Mouse (Mus musculus): ENCODE measurements around the gene Syt13. TPM values are rescaled to one million over a fixed set of nuclear protein-coding genes. Genes with fewer than 3 reads are reported as not detected.

Gene Syt13
- total RNA-seq (2021), result under 1 TPM; 0.18 to 0.27 TPM
- long read RNA-seq, experiment 1, result 0 reads
- long read RNA-seq, experiment 2, result 0 reads

- intact Hi-C loops (cut with DNase I; ENCODE audit: low total_unique reads), result loop anchor here (5.0 kb wide), 1 partner anchor 37 kb away; no protein-coding TSS in a partner anchor
- DNase-seq, result peak; percentile 57
These were observed at the start of gene Syt13 for GRCm38 (mm10) chr2:92914933-92915553. TSS of gene Syt13 (plus strand) at chr2:92915098.

- intact Hi-C loops (cut with DNase I; ENCODE audit: low total_unique reads), result no loop called here
These were observed 48.3 kb upstream of the Syt13 start for GRCm38 (mm10) chr2:92866616-92867015.

GRCm38 (mm10) chr2:92870139-92870836 is 44.6 kb upstream of the Syt13 start:
- DNase-seq, result no peak
- intact Hi-C loops (cut with DNase I; ENCODE audit: low total_unique reads), result no loop called here

More at GRCm38 (mm10) chr2:92866616-92867015, 48.3 kb upstream of the Syt13 start:
- no peak for DNase-seq

GRCm38 (mm10) chr2:92871093-92871686 is 43.7 kb upstream of the Syt13 start:
- intact Hi-C loops (cut with DNase I; ENCODE audit: low total_unique reads), result no loop called here
- DNase-seq, result no peak

- DNase-seq, result no peak
- intact Hi-C loops (cut with DNase I; ENCODE audit: low total_unique reads), result no loop called here
These were observed 42.2 kb upstream of the Syt13 start for GRCm38 (mm10) chr2:92872652-92873051.

GRCm38 (mm10) chr2:92874592-92874991 is 40.3 kb upstream of the Syt13 start:
- intact Hi-C loops (cut with DNase I; ENCODE audit: low total_unique reads), result no loop called here
- no peak for DNase-seq

- intact Hi-C loops (cut with DNase I; ENCODE audit: low total_unique reads), result no loop called here
- DNase-seq, result no peak
These were observed 37.4 kb upstream of the Syt13 start for GRCm38 (mm10) chr2:92877488-92877887.

- intact Hi-C loops (cut with DNase I; ENCODE audit: low total_unique reads), result no loop called here
- peak; percentile 25 for DNase-seq
These were observed 31.6 kb upstream of the Syt13 start for GRCm38 (mm10) chr2:92883039-92883911.

GRCm38 (mm10) chr2:92883912-92884243 is 31.0 kb upstream of the Syt13 start:
- intact Hi-C loops (cut with DNase I; ENCODE audit: low total_unique reads), result no loop called here
- no peak for DNase-seq

- no peak for DNase-seq
- intact Hi-C loops (cut with DNase I; ENCODE audit: low total_unique reads), result no loop called here
These were observed 29.9 kb upstream of the Syt13 start for GRCm38 (mm10) chr2:92884976-92885375.

GRCm38 (mm10) chr2:92886862-92887261 is 28.0 kb upstream of the Syt13 start:
- no peak for DNase-seq
- intact Hi-C loops (cut with DNase I; ENCODE audit: low total_unique reads), result no loop called here

- intact Hi-C loops (cut with DNase I; ENCODE audit: low total_unique reads), result no loop called here
- DNase-seq, result no peak
These were observed 22.4 kb upstream of the Syt13 start for GRCm38 (mm10) chr2:92892524-92892923.

- no peak for DNase-seq
- intact Hi-C loops (cut with DNase I; ENCODE audit: low total_unique reads), result loop anchor here (2.0 to 10.0 kb wide), 3 partner anchors 159 to 291 kb away; no protein-coding TSS in a partner anchor
These were observed 11.2 kb upstream of the Syt13 start for GRCm38 (mm10) chr2:92903650-92904049.

GRCm38 (mm10) chr2:92904307-92904859 is 10.5 kb upstream of the Syt13 start:
- DNase-seq, result no peak
- intact Hi-C loops (cut with DNase I; ENCODE audit: low total_unique reads), result loop anchor here (2.0 to 10.0 kb wide), 3 partner anchors 158 to 290 kb away; no protein-coding TSS in a partner anchor

GRCm38 (mm10) chr2:92910371-92910770 is 4.5 kb upstream of the Syt13 start:
- intact Hi-C loops (cut with DNase I; ENCODE audit: low total_unique reads), result loop anchor here (5.0 kb wide), 1 partner anchor 42 kb away; no protein-coding TSS in a partner anchor
- DNase-seq, result peak; percentile 34

GRCm38 (mm10) chr2:92912312-92912711 is 2.6 kb upstream of the Syt13 start:
- DNase-seq, result no peak
- intact Hi-C loops (cut with DNase I; ENCODE audit: low total_unique reads), result loop anchor here (5.0 kb wide), 1 partner anchor 40 kb away; no protein-coding TSS in a partner anchor

GRCm38 (mm10) chr2:92913295-92913694 is 1.6 kb upstream of the Syt13 start:
- no peak for DNase-seq
- intact Hi-C loops (cut with DNase I; ENCODE audit: low total_unique reads), result loop anchor here (5.0 kb wide), 1 partner anchor 39 kb away; no protein-coding TSS in a partner anchor

- DNase-seq, result no peak
- intact Hi-C loops (cut with DNase I; ENCODE audit: low total_unique reads), result no loop called here
These were observed 1.0 kb downstream of the Syt13 start for GRCm38 (mm10) chr2:92915659-92916631.

All from gastrocnemius, postnatal 14 days (tissue).